Mouse (Mus musculus) brain, embryonic 18.5 days (tissue): ENCODE results near the gene Nhej1.

ENCODE experiments used
- DNase-seq: peaks from one replicate; pipeline ENCODE4 v3.0.0-alpha.2; 2012; ENCODE audit warnings: low read depth, low spot score

Nhej1 gene

GRCm38 (mm10) chr1:74975936-74976335 lies 149.1 kb downstream of the Nhej1 start:
- no peak for DNase-seq

GRCm38 (mm10) chr1:74973590-74973989 lies 151.4 kb downstream of the Nhej1 start:
- DNase-seq = no peak

- no peak for DNase-seq
Observed at GRCm38 (mm10) chr1:74971353-74972050, 153.5 kb downstream of the Nhej1 start.

- DNase-seq = no peak
Observed at GRCm38 (mm10) chr1:74967962-74968580, 156.9 kb downstream of the Nhej1 start.

GRCm38 (mm10) chr1:74964494-74965215 lies 160.3 kb downstream of the Nhej1 start:
- peak; percentile 20 for DNase-seq

- no peak for DNase-seq
Observed at GRCm38 (mm10) chr1:74962853-74963227, 162.2 kb downstream of the Nhej1 start.

GRCm38 (mm10) chr1:74962126-74962852 lies 162.7 kb downstream of the Nhej1 start:
- DNase-seq = no peak

GRCm38 (mm10) chr1:74961722-74962121 lies 163.3 kb downstream of the Nhej1 start:
- no peak for DNase-seq

- no peak for DNase-seq
Observed at GRCm38 (mm10) chr1:74960059-74960458, 164.9 kb downstream of the Nhej1 start.

- no peak for DNase-seq
Observed at GRCm38 (mm10) chr1:74951556-74952210, 173.3 kb downstream of the Nhej1 start, which contains the start of gene Ihh. Gene Ihh, minus strand, starts transcription at chr1:74951672.

GRCm38 (mm10) chr1:74950576-74951490 lies 174.2 kb downstream of the Nhej1 start:
- no peak for DNase-seq

GRCm38 (mm10) chr1:74950066-74950465 lies 174.9 kb downstream of the Nhej1 start:
- no peak for DNase-seq

- DNase-seq = no peak
Observed at GRCm38 (mm10) chr1:74949666-74950050, 175.3 kb downstream of the Nhej1 start.

- no peak for DNase-seq
Observed at GRCm38 (mm10) chr1:74948784-74949665, 176.0 kb downstream of the Nhej1 start.

- DNase-seq = no peak
Observed at GRCm38 (mm10) chr1:74947986-74948670, 176.9 kb downstream of the Nhej1 start.

GRCm38 (mm10) chr1:74941651-74942360 lies 183.2 kb downstream of the Nhej1 start:
- no peak for DNase-seq

- DNase-seq = no peak
Observed at GRCm38 (mm10) chr1:74939762-74940161, 185.2 kb downstream of the Nhej1 start.

GRCm38 (mm10) chr1:74936221-74936830 lies 188.7 kb downstream of the Nhej1 start:
- no peak for DNase-seq
